Mouse (Mus musculus) spleen, adult 2 months (tissue): Measurements from ENCODE around the gene Ctps. TPM values are rescaled to one million over a fixed set of nuclear protein-coding genes. Genes with fewer than 3 reads are reported as not detected.

Experiments used
- DNase-seq, 2 experiments: peaks; one replicate each; pipeline versions ENCODE4 v3.0.0 to v3.0.0-alpha.2; 2012 to 2021; ENCODE audit warnings: low spot score in 2 of 2, low read depth in 1 of 2
- H3K27ac ChIP-seq: fragments of 200-500 bp; 2 replicates; pipeline ENCODE4 v1.5.1; 2012; ENCODE audit warnings: low read length, inconsistent platforms; ENCODE audit not compliant: insufficient read depth
- H3K27me3 ChIP-seq: fragments of 200-500 bp; 2 replicates; pipeline ENCODE4 v1.6.1; 2012; ENCODE audit warnings: mild to moderate bottlenecking, moderate library complexity, low read length, inconsistent platforms; ENCODE audit not compliant: control insufficient read depth, insufficient read depth
- H3K36me3 ChIP-seq: fragments of 200-500 bp; 2 replicates; pipeline ENCODE4 v1.6.1; 2012; ENCODE audit warnings: mild to moderate bottlenecking, low read length, inconsistent platforms; ENCODE audit not compliant: control insufficient read depth, insufficient read depth
- H3K4me1 ChIP-seq: fragments of 200-500 bp; 2 replicates; pipeline ENCODE4 v1.6.1; 2011; ENCODE audit warnings: inconsistent platforms; ENCODE audit not compliant: control insufficient read depth, insufficient read depth, insufficient read length
- H3K4me3 ChIP-seq: fragments of 200-500 bp; 2 replicates; pipeline ENCODE4 v1.5.1; 2011; ENCODE audit warnings: mild to moderate bottlenecking, inconsistent platforms; ENCODE audit not compliant: insufficient read depth, insufficient read length; ENCODE audit errors: extremely low read depth
- CTCF ChIP-seq: fragments of 200-500 bp; IDR thresholded peaks from 2 replicates; pipeline ENCODE4 v1.5.1; 2011; ENCODE audit warnings: mild to moderate bottlenecking, inconsistent platforms; ENCODE audit not compliant: insufficient read depth, insufficient read length, insufficient replicate concordance; ENCODE audit errors: extremely low read depth
- POLR2A ChIP-seq: fragments of 200-500 bp; IDR thresholded peaks from 2 replicates; pipeline ENCODE4 v1.6.1; 2011; ENCODE audit warnings: low read depth, low read length, inconsistent platforms
- WGBS: fragments of 180-500 bp; shearing (Covaris S2); methylation state at CpG from one replicate; pipeline ENCODE4 v1.1.7; 2018; 5-methylcytosine and 5-hydroxymethylcytosine counted together
- polyA plus RNA-seq: library from polyadenylated mRNA; depleted of rRNA; stranded (reverse); fragments of >200 nt; gene quantifications from 2 replicates; pipeline ENCODE4 v1.2.3, GENCODE M21; 2012; rRNA removed

The Ctps gene
- polyA plus RNA-seq = 4.2 and 4.3 TPM in 2 replicates

DNA sequence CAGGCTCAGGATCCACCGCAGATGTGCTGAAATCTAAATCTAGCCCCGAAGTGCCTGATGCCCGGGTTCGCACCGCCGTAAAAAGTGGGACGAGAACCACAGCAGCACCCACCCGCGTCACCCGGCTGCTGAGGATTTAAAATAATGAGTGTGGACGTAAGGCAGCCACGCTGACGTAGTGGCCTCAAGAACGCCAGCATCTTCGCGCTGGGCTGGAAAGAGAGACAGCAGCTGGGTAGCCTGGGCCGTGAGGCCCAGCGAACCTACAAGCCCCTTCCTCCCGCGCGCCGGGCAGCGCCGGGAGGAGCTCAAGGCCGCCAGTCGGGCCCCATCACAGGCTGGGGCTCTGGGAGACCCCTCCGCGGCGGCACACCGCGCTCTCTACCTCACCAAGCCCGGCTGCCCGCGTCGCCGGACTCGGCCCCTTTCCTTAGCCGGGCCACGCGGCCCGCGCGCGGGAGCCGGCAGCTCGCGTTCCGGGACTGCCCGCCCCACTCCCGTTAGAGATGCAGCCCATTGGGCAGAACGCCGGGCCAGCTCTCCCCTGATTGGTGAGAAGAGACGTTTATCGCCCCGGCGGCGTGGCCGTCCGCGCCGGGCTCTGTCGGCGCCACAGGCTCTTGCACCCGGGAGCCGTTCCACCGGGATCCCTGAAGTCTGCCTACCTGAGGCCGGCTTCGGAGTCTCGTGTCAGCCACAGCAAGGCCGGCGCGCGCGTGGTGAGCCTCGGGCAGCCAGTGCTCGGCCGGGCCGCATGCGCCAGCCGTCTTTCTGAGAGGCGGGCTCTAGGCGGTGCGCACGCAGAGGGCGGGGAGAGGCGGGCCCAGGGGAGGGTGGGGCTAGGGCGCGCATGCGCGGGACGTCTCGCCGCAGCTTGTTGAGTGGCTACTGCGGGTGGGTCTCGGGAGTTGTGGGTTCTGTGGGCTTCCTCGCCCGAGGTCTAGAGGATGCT lies at the start of gene Ctps:
TSS of gene Ctps (minus strand) at position 791 of the 952 bp plus-strand sequence.
- H3K27me3 ChIP-seq = 0 out of 2 replicates have a peak, but pooled peaks cover 2% of the 10 kb centered on the region
- H3K36me3 ChIP-seq = 0 out of 2 replicates have a peak, but pooled peaks cover under 1% of the 10 kb centered on the region
- peak; percentile 80 to 87 for DNase-seq
- TF ChIP-seq CTCF = no peak
- peak; percentile 23 for TF ChIP-seq POLR2A
- peak within 1 kb of the TSS; percentile 87 for H3K27ac ChIP-seq
- under 1% methylated on average over 97 of the region's 97 CpGs for WGBS
- H3K4me1 ChIP-seq = no peaks in the 10 kb centered on the region
- peak within 1 kb of the TSS; percentile 97 for H3K4me3 ChIP-seq

DNA sequence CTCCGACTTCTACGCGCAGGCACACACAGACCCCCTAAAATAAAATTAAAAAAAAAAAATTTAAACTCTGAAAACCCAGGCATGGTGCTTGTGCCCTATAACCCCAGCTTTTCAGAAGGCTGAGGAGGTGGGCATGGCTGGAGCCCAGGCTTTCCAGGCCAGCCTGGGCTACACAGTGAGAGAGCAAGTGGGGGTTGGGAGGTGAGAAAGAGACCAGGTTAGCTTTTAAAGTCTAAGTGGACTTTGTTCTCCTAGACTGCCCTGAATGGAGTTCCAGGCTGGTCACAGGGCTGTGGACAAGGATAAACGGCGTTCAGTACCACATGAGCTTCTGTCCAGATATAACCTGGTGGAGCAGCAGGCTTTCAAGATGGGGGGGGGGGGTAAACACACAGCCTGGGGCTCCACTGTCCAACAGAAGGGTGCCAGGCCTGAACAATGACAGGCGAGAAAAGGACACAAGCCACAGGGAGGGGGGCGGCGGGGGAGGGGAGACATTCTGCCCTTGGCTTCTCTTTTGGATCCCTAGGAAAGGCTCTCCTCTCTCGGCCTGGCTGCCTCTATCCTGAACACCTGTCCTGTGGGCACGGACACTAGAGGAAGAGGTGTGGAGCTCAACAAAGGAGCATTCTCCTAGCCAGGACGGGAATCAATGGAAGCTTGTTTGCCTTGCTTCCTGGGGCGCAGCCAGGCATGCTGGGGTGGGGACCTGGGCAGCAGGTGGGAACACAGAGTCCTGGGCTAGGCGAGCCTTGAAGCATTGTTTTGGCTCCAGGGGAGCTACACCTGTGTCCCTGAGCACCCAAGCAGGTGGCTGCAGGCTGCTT lies 46.3 kb upstream of the Ctps start:
- DNase-seq = no peak
- Histone ChIP-seq H3K27ac (no peak overlapping the region), H3K36me3 (no peaks in the 10 kb centered on the region), H3K27me3 (no peaks in the 10 kb centered on the region), H3K4me1 (no peaks in the 10 kb centered on the region), H3K4me3 (no peak overlapping the region)
- WGBS = 90% methylated on average over 13 of the region's 13 CpGs
- TF ChIP-seq POLR2A (no peak), CTCF (no peak)

DNA sequence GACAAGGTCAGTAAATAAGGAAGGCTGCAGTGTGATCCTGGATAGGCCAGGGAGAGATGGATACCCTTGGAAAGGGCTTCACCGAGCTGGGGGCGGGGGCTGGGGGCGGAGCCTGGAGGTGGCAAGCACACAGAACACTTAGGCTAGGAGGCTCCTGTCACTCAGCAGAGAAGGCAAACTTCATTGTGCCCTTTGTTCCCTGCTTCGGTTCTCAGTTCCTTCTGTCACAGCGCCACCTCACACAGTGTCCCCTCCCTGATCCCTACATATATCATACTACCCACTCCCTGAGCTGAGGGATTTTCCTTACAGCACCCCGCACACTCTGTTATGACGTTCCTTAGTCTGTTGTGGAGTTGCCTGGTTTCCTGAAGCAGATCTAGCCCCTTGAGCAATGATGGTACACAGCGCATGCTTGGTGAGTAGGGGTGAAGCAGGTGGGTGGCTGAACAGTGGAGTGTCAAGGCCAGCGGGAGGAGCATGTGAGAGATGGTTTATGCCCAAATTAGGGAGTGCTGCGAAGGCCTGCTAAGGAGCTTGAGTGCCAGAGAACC lies 45.5 kb upstream of the Ctps start:
- no peak for DNase-seq

DNA sequence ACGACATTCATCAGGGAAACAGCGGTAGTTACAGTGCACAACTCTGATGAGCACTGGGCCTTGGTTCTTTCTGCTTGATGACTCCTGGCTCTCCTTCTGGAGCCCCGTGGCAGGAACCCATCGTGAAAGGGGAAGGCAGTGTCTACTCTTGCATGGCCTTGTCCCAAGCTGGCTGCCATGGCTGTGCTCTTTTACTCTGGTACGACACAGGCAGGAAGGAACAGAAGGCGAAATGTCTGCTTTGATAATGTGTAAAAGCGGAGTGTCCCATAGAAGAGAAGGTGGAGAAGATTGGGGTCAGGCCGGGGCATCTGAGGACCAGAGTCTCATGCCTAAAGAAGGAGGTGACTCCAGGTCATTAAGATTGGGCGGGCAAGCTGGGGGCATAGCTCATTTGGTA lies 44.6 kb upstream of the Ctps start:
- H3K27ac ChIP-seq = no peak overlapping the region
- no peak overlapping the region for H3K4me3 ChIP-seq
- no peak for DNase-seq
- WGBS = 71% methylated on average over 9 of the region's 9 CpGs
- no peaks in the 10 kb centered on the region for H3K27me3 ChIP-seq
- no peaks in the 10 kb centered on the region for H3K36me3 ChIP-seq
- H3K4me1 ChIP-seq = no peaks in the 10 kb centered on the region
- no peak for TF ChIP-seq CTCF
- TF ChIP-seq POLR2A = no peak

More for the DNA sequence above, 45.5 kb upstream of the Ctps start:
- no peaks in the 10 kb centered on the region for H3K36me3 ChIP-seq
- WGBS = 76% methylated on average over 10 of the region's 10 CpGs
- no peaks in the 10 kb centered on the region for H3K4me1 ChIP-seq
- H3K4me3 ChIP-seq = no peak overlapping the region
- H3K27ac ChIP-seq = no peak overlapping the region
- TF ChIP-seq CTCF (no peak), POLR2A (no peak)
- H3K27me3 ChIP-seq = no peaks in the 10 kb centered on the region

DNA sequence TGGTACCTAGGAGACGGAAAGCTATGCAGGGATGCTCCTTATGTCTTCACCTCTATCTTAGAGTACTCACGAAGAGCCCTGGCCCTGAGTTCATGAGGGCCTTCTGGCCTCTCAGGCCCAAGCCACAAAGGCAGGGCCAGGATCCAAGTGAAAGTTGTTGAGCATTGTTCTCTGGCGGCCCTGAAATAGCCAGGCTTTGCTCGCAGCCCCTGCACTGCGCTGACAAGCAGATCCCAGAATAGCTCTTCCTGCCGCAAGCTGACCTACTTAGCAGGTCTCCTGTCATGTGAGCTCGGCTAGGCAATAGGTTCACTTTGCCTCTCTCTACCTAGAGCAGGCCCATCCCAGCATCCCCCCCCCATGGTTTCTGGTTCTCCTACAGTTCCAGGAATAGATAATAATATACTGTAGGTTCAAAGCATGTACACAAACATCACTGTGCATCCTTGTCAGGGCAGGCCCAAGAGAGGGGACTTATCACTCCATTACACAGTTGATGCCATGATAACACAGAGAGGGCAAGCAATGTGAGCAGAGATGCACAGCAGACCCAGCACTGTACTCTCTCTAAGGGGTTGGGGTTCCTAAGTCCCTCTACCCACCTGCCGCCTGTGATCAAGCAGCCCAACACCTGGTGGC lies 43.7 kb upstream of the Ctps start:
- no peaks in the 10 kb centered on the region for H3K36me3 ChIP-seq
- WGBS = 46% methylated on average over 8 of the region's 8 CpGs
- H3K27ac ChIP-seq = peak overlapping the region; percentile 24; the same call in 1 of the 2 replicates
- DNase-seq = no peak
- H3K27me3 ChIP-seq = no peaks in the 10 kb centered on the region
- H3K4me3 ChIP-seq = no peak overlapping the region
- no peaks in the 10 kb centered on the region for H3K4me1 ChIP-seq
- TF ChIP-seq CTCF (no peak), POLR2A (no peak)
